Mouse (Mus musculus): ENCODE measurements around the gene Plcd3.

- no peak for TF ChIP-seq SRF (IDR thresholded peaks at IDR 0.05; ENCODE audit: control insufficient read depth, insufficient read length, low read depth)
- TF ChIP-seq POLR2A (IDR thresholded peaks at IDR 0.05; ENCODE audit: insufficient read length, low read depth), result no peak
- TF ChIP-seq MYOG (IDR thresholded peaks at IDR 0.05; ENCODE audit: control insufficient read depth in 1 of 3, insufficient read depth in 1 of 3, insufficient read length in 2 of 3, low read depth in 2 of 3), result peak in 1 of 3 experiments; percentile 28
- TF ChIP-seq E2F4 (IDR thresholded peaks at IDR 0.05; ENCODE audit: insufficient read depth), result no peak
- no peak for TF ChIP-seq USF1 (IDR thresholded peaks at IDR 0.05; ENCODE audit: low read depth)
- TF ChIP-seq MAX (IDR thresholded peaks at IDR 0.05; ENCODE audit: low read depth), result no peak
- TF ChIP-seq TCF12 (IDR thresholded peaks at IDR 0.05; ENCODE audit: insufficient read depth, poor library complexity, severe bottlenecking), result no peak
- TF ChIP-seq CEBPB (IDR thresholded peaks at IDR 0.05; ENCODE audit: insufficient read depth, poor library complexity, severe bottlenecking), result no peak
- TF ChIP-seq REST (IDR thresholded peaks at IDR 0.05; ENCODE audit: insufficient read depth, insufficient read length), result no peak
Observed at GRCm38 (mm10) chr11:103033030-103033429, 68.4 kb downstream of the Plcd3 start.

All from myocyte (in vitro differentiated cells).